Comparison of ENCODE assay signal across 14 mouse cellular contexts in the genomic region with DNA sequence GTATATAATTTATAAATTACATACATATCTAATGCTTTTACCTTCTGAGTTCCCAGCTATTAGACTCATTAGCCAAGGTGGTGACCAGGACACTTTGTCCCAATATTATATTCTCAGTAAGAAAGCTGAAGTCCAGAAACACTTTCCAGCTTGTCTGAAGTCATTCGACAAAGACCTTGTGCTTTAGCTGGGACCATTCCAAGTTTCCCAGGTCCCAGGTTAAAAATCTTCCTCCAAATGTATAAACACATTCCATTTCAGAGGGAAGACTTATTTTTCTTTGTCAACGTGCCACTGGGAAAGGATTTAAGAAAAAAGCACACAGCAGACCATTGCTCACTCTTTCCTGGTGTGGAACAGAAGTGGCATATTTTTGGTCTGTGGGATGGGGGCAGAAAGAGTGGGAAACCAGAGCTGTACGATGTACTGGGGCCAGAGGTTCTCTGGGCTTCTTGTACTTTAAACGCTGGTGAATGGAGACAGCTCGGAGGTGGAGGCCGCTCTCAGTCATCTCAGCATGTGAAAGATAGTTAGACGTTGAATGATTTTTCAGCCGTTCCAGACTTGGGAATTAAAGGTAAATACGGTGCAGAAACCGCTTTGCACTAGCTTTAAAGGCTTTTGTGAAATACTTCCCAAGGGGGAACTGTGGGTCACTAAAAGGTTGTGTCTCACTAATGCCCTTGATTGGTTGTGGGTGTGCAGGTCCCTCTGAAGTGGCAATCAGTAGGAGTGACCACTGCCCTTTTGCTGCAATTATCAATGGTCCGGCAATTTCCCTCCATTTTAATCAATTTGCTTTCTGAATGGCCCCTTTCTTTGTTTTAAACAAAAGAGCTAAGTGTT.
DNase-seq lines count a peak whose midpoint lies in the region; ATAC-seq and TF ChIP-seq lines count a peak whose summit lies in the region.
"Had no signal": no experiment of that assay in that cellular context is flagged by ENCODE, and none has a peak within 500 bp of the region (broad histone marks: within the 10 kb centered on the region; RNA-seq: fewer than 3 reads in every experiment).

No protein-coding gene starts in this region.

- no peak for TF ChIP-seq EP300 in stomach, postnatal 0 days (optimal IDR thresholded peaks at IDR 0.05)
- TF ChIP-seq EP300 in heart, adult 2 months (IDR thresholded peaks at IDR 0.05; ENCODE audit: insufficient read depth, low read depth, low read length) = no peak

- H3K79me2 ChIP-seq in heart, adult 2 months (replicated peaks; ENCODE audit: control insufficient read depth, insufficient read depth, low read length) = no peaks in the 10 kb centered on the region

- H3K4me3 ChIP-seq in kidney, adult 2 months (ENCODE audit: insufficient read depth, low read depth, low read length) = no peak overlapping the region
- no peak overlapping the region for H3K4me3 ChIP-seq in stomach, embryonic 14.5 days (ENCODE audit: low read depth, low read length)
- no peak overlapping the region for H3K4me3 ChIP-seq in stomach, postnatal 0 days (ENCODE audit: low read depth, low read length)
- no peak overlapping the region for H3K4me3 ChIP-seq in heart, embryonic 12.5 days
- no peak overlapping the region for H3K4me3 ChIP-seq in heart, adult 2 months
- H3K4me3 ChIP-seq: heart, embryonic 15.5 days; limb, embryonic 13.5 days; midbrain, embryonic 13.5 days had no signal

- WGBS in kidney, adult 2 months = 36% methylated on average over 11 of the region's 11 CpGs
- WGBS in stomach, embryonic 14.5 days = 27% methylated on average over 11 of the region's 11 CpGs
- WGBS in stomach, postnatal 0 days = 39% methylated on average over 11 of the region's 11 CpGs
- WGBS in heart, embryonic 12.5 days = 71% methylated on average over 11 of the region's 11 CpGs
- 72% methylated on average over 11 of the region's 11 CpGs for WGBS in heart, adult 2 months

- no peak overlapping the region for H3K4me2 ChIP-seq in stomach, embryonic 14.5 days (replicated peaks; ENCODE audit: low read depth, low read length)
- no peak overlapping the region for H3K4me2 ChIP-seq in stomach, postnatal 0 days (replicated peaks; ENCODE audit: low read depth)
- H3K4me2 ChIP-seq in heart, embryonic 12.5 days = no peak overlapping the region
- H3K4me2 ChIP-seq: heart, embryonic 15.5 days; limb, embryonic 13.5 days; midbrain, embryonic 13.5 days had no signal

- no peak for TF ChIP-seq POLR2A in kidney, adult 2 months (IDR thresholded peaks at IDR 0.05; ENCODE audit: low read depth, low read length)
- TF ChIP-seq POLR2A in heart, adult 2 months (IDR thresholded peaks at IDR 0.05; ENCODE audit: insufficient read depth, low read depth, low read length) = no peak

- TF ChIP-seq CTCF in kidney, adult 2 months (conservative IDR thresholded peaks at IDR 0.05; ENCODE audit: insufficient read depth, insufficient read length, low read depth, low read length) = no peak
- no peak for TF ChIP-seq CTCF in stomach, postnatal 0 days (IDR thresholded peaks at IDR 0.05; ENCODE audit: low read depth)
- TF ChIP-seq CTCF in heart, adult 2 months (IDR thresholded peaks at IDR 0.05) = no peak

- intact Hi-C loops in heart, adult 2 months (cut with DNase I) = no loop called here

- peaks cover 10% of the 10 kb centered on the region for H3K4me1 ChIP-seq in kidney, adult 2 months (ENCODE audit: control insufficient read depth, insufficient read depth, low read length)
- H3K4me1 ChIP-seq in stomach, embryonic 14.5 days (ENCODE audit: control insufficient read depth, insufficient read depth, low read length) = peaks cover 7% of the 10 kb centered on the region; the same call in 1 of the 2 replicates
- H3K4me1 ChIP-seq in stomach, postnatal 0 days (replicated peaks; ENCODE audit: control insufficient read depth, insufficient read depth) = no peaks in the 10 kb centered on the region
- H3K4me1 ChIP-seq in heart, embryonic 12.5 days (replicated peaks) = peaks cover 5% of the 10 kb centered on the region; the same call in 1 of the 2 replicates
- H3K4me1 ChIP-seq in heart, adult 2 months (ENCODE audit: control insufficient read depth, insufficient read depth, low read length) = no peaks in the 10 kb centered on the region
- H3K4me1 ChIP-seq: heart, embryonic 15.5 days had no signal

- H3K36me3 ChIP-seq in kidney, adult 2 months (ENCODE audit: control insufficient read depth, insufficient read depth, low read length) = no peaks in the 10 kb centered on the region
- no peaks in the 10 kb centered on the region for H3K36me3 ChIP-seq in stomach, embryonic 14.5 days (ENCODE audit: control insufficient read depth, insufficient read depth, low read length)
- no peaks in the 10 kb centered on the region for H3K36me3 ChIP-seq in stomach, postnatal 0 days (ENCODE audit: control insufficient read depth, insufficient read depth, low read length)
- no peaks in the 10 kb centered on the region for H3K36me3 ChIP-seq in heart, embryonic 12.5 days
- H3K36me3 ChIP-seq in heart, adult 2 months (ENCODE audit: control insufficient read depth, insufficient read depth, low read length) = no peaks in the 10 kb centered on the region
- H3K36me3 ChIP-seq: heart, embryonic 15.5 days; limb, embryonic 13.5 days; midbrain, embryonic 13.5 days had no signal

- peak; percentile 53; the same call in 1 of the 2 replicates for ATAC-seq in stomach, embryonic 14.5 days (ENCODE audit: insufficient number of reproducible peaks, insufficient read depth, low FRiP score, low read depth)
- ATAC-seq in stomach, postnatal 0 days (ENCODE audit: low FRiP score, low TSS enrichment) = no peak
- no peak for ATAC-seq in heart, embryonic 12.5 days (ENCODE audit: insufficient number of reproducible peaks, low FRiP score)
- ATAC-seq: midbrain, embryonic 13.5 days had no signal

- H3K27ac ChIP-seq in kidney, adult 2 months (ENCODE audit: insufficient read depth, low read depth, low read length) = peak overlapping the region; percentile 30; the same call in 1 of the 2 replicates
- peak overlapping the region; percentile 75; the same call in 1 of the 2 replicates for H3K27ac ChIP-seq in stomach, embryonic 14.5 days (ENCODE audit: low read length)
- no peak overlapping the region for H3K27ac ChIP-seq in stomach, postnatal 0 days (replicated peaks)
- no peak overlapping the region for H3K27ac ChIP-seq in heart, embryonic 12.5 days (ENCODE audit: poor library complexity, severe bottlenecking)
- no peak overlapping the region for H3K27ac ChIP-seq in heart, adult 2 months
- H3K27ac ChIP-seq: heart, embryonic 15.5 days; limb, embryonic 13.5 days; midbrain, embryonic 13.5 days had no signal

- DNase-seq in kidney, adult 2 months = no peak
- DNase-seq in kidney, adult 8-10 months = no peak
- no peak for DNase-seq in stomach, postnatal 0 days (ENCODE audit: low spot score)
- peak; percentile 12 for DNase-seq in forelimb bud, embryonic 11.5 days (ENCODE audit: low read depth, low spot score)
- DNase-seq in heart, adult 2 months = no peak
- DNase-seq: adrenal gland, postnatal 10 days; layer of hippocampus, postnatal 36 days; right cerebral cortex, postnatal 4 days had no signal

- no peak overlapping the region for H3K9ac ChIP-seq in stomach, embryonic 14.5 days (replicated peaks; ENCODE audit: low read depth, low read length)
- no peak overlapping the region for H3K9ac ChIP-seq in stomach, postnatal 0 days (ENCODE audit: low read length)
- H3K9ac ChIP-seq in heart, embryonic 12.5 days = no peak overlapping the region
- H3K9ac ChIP-seq in heart, adult 2 months (ENCODE audit: low read depth, low read length) = no peak overlapping the region
- H3K9ac ChIP-seq: heart, embryonic 15.5 days; limb, embryonic 13.5 days; midbrain, embryonic 13.5 days had no signal

- no peaks in the 10 kb centered on the region for H3K9me3 ChIP-seq in stomach, embryonic 14.5 days (ENCODE audit: control insufficient read depth, low read depth, low read length)
- H3K9me3 ChIP-seq in stomach, postnatal 0 days (ENCODE audit: control insufficient read depth, low read length) = no peaks in the 10 kb centered on the region
- H3K9me3 ChIP-seq in heart, embryonic 12.5 days (replicated peaks) = no peaks in the 10 kb centered on the region
- H3K9me3 ChIP-seq: heart, embryonic 15.5 days; limb, embryonic 13.5 days; midbrain, embryonic 13.5 days had no signal

- H3K27me3 ChIP-seq in kidney, adult 2 months (replicated peaks; ENCODE audit: control insufficient read depth, insufficient read depth, low read length) = no peaks in the 10 kb centered on the region
- no peaks in the 10 kb centered on the region for H3K27me3 ChIP-seq in stomach, embryonic 14.5 days (ENCODE audit: control insufficient read depth, insufficient read depth, low read length)
- no peaks in the 10 kb centered on the region for H3K27me3 ChIP-seq in stomach, postnatal 0 days (ENCODE audit: control insufficient read depth, insufficient read depth, low read length)
- no peaks in the 10 kb centered on the region for H3K27me3 ChIP-seq in heart, embryonic 12.5 days (replicated peaks)
- no peaks in the 10 kb centered on the region for H3K27me3 ChIP-seq in heart, adult 2 months (ENCODE audit: control insufficient read depth, insufficient read depth, low read length)
- H3K27me3 ChIP-seq: CH12.LX; heart, embryonic 15.5 days; limb, embryonic 13.5 days; midbrain, embryonic 13.5 days had no signal

Comparison
In these comparisons a context has a peak if more than half of its experiments do, and no peak if none do; other contexts are left out.
1. H3K27ac ChIP-seq: peak in kidney, adult 2 months (single experiment) and stomach, embryonic 14.5 days (single experiment); none in stomach, postnatal 0 days (single experiment), heart, embryonic 12.5 days (single experiment) and heart, adult 2 months (single experiment).